Mouse (Mus musculus): ENCODE results near the gene Gm3285.

The Gm3285 gene

GRCm38 (mm10) chr10:77861675-77862074 is at the start of gene Gm3285:
Gm3285 (plus strand) TSS chr10:77861975.
- DNase-seq (ENCODE audit: low read depth, low spot score), result no peak

- DNase-seq (ENCODE audit: low read depth, low spot score), result no peak
Observed at GRCm38 (mm10) chr10:77814382-77814781, 47.4 kb upstream of the Gm3285 start, which contains the start of gene Gm2696. Gm2696 (plus strand) TSS chr10:77814682.

- DNase-seq (ENCODE audit: low read depth, low spot score), result no peak
Observed at GRCm38 (mm10) chr10:77815514-77815913, 46.3 kb upstream of the Gm3285 start.

GRCm38 (mm10) chr10:77818523-77818922 is 43.3 kb upstream of the Gm3285 start:
- no peak for DNase-seq (ENCODE audit: low read depth, low spot score)

GRCm38 (mm10) chr10:77819203-77819602 is 42.6 kb upstream of the Gm3285 start:
- no peak for DNase-seq (ENCODE audit: low read depth, low spot score)

- no peak for DNase-seq (ENCODE audit: low read depth, low spot score)
Observed at GRCm38 (mm10) chr10:77826951-77827350, 34.8 kb upstream of the Gm3285 start, which contains the start of gene Krtap10-4. Krtap10-4 (minus strand) TSS chr10:77827095.

GRCm38 (mm10) chr10:77835647-77836046 is 26.1 kb upstream of the Gm3285 start, which contains the start of gene Krtap10-10:
Krtap10-10 (plus strand) TSS chr10:77835947.
- DNase-seq (ENCODE audit: low read depth, low spot score), result no peak

- DNase-seq (ENCODE audit: low read depth, low spot score), result no peak
Observed at GRCm38 (mm10) chr10:77839006-77839405, 22.8 kb upstream of the Gm3285 start.

GRCm38 (mm10) chr10:77846503-77846902 is 15.3 kb upstream of the Gm3285 start, which contains the start of gene Gm36176:
Gm36176 (plus strand) TSS chr10:77846803.
- no peak for DNase-seq (ENCODE audit: low read depth, low spot score)

- no peak for DNase-seq (ENCODE audit: low read depth, low spot score)
Observed at GRCm38 (mm10) chr10:77846961-77847360, 14.8 kb upstream of the Gm3285 start.

- DNase-seq (ENCODE audit: low read depth, low spot score), result no peak
Observed at GRCm38 (mm10) chr10:77847538-77847937, 14.2 kb upstream of the Gm3285 start.

GRCm38 (mm10) chr10:77852559-77852958 is 9.2 kb upstream of the Gm3285 start, which contains the start of gene Gm10318:
Gm10318 (plus strand) TSS chr10:77852859.
- DNase-seq (ENCODE audit: low read depth, low spot score), result no peak

- DNase-seq (ENCODE audit: low read depth, low spot score), result no peak
Observed at GRCm38 (mm10) chr10:77864067-77864761, 2.4 kb downstream of the Gm3285 start.

GRCm38 (mm10) chr10:77864762-77865143 is 3.0 kb downstream of the Gm3285 start:
- DNase-seq (ENCODE audit: low read depth, low spot score), result no peak

GRCm38 (mm10) chr10:77867546-77867945 is 5.8 kb downstream of the Gm3285 start:
- DNase-seq (ENCODE audit: low read depth, low spot score), result no peak

GRCm38 (mm10) chr10:77869651-77870050 is 7.9 kb downstream of the Gm3285 start:
- no peak for DNase-seq (ENCODE audit: low read depth, low spot score)

- DNase-seq (ENCODE audit: low read depth, low spot score), result no peak
Observed at GRCm38 (mm10) chr10:77878985-77879384, 17.2 kb downstream of the Gm3285 start.

GRCm38 (mm10) chr10:77880305-77880704 is 18.5 kb downstream of the Gm3285 start:
- DNase-seq (ENCODE audit: low read depth, low spot score), result no peak

GRCm38 (mm10) chr10:77882553-77882952 is 20.8 kb downstream of the Gm3285 start:
- DNase-seq (ENCODE audit: low read depth, low spot score), result no peak

- no peak for DNase-seq (ENCODE audit: low read depth, low spot score)
Observed at GRCm38 (mm10) chr10:77886007-77886747, 24.4 kb downstream of the Gm3285 start.

GRCm38 (mm10) chr10:77890987-77891565 is 29.3 kb downstream of the Gm3285 start:
- DNase-seq (ENCODE audit: low read depth, low spot score), result no peak

- no peak for DNase-seq (ENCODE audit: low read depth, low spot score)
Observed at GRCm38 (mm10) chr10:77895562-77895961, 33.8 kb downstream of the Gm3285 start.

Data from skeletal muscle tissue, adult 2 months (tissue).